Mouse (Mus musculus): ENCODE results near the gene Hsd3b6. TPM values are rescaled to one million over a fixed set of nuclear protein-coding genes. Genes with fewer than 3 reads are reported as not detected.

Hsd3b6 gene
- polyA plus RNA-seq (2014; fragmentation: Illumina TruSeq; extraction: RNeasy Lipid Tissue Mini Kit (QIAGEN cat#74804)) = 0.91 TPM

GRCm38 (mm10) chr3:98814101-98814670, at the start of gene Hsd3b6:
TSS of gene Hsd3b6 (minus strand) at chr3:98814443.

DNA sequence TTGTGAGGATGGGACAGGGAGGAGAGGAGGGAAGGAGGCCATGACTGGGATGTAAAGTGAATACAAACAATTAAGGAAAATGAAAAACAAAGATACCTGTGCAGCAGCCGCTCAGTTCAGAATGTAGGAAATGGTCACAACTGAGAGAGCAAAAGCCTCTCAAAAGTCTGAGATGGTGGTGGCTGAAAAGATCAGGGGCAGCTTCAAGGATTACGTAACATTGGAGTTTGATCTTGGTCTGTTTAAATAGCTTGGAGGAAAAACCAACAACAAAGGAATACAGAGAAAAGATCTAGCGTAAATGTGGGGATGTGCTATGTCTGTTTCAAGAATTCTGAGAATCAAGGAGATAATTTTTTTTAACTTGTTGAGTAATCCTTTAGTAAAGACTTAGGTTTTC, 45.3 kb upstream of the Hsd3b6 start, which contains the start of gene Hsd3b1:
Gene Hsd3b1, minus strand, starts transcription at position 219 of the 400 bp plus-strand sequence.

Other genes with a start within 250 kb of the Hsd3b6 start
- gene Gm10681, start 225.6 kb downstream of the Hsd3b6 start, polyA plus RNA-seq (2014; fragmentation: Illumina TruSeq; extraction: RNeasy Lipid Tissue Mini Kit (QIAGEN cat#74804)) = not detected
- not detected for gene Hsd3b5, start 184.2 kb downstream of the Hsd3b6 start, polyA plus RNA-seq (2014; fragmentation: Illumina TruSeq; extraction: RNeasy Lipid Tissue Mini Kit (QIAGEN cat#74804))
- gene Hsd3b2, start 89.9 kb downstream of the Hsd3b6 start, polyA plus RNA-seq (2014; fragmentation: Illumina TruSeq; extraction: RNeasy Lipid Tissue Mini Kit (QIAGEN cat#74804)) = not detected
- not detected for gene Hsd3b3, start 51.3 kb downstream of the Hsd3b6 start, polyA plus RNA-seq (2014; fragmentation: Illumina TruSeq; extraction: RNeasy Lipid Tissue Mini Kit (QIAGEN cat#74804))
- 4,270 TPM for gene Hsd3b1, start 45.4 kb upstream of the Hsd3b6 start, polyA plus RNA-seq (2014; fragmentation: Illumina TruSeq; extraction: RNeasy Lipid Tissue Mini Kit (QIAGEN cat#74804))
- 203 TPM for gene Hao2, start 78.8 kb upstream of the Hsd3b6 start, polyA plus RNA-seq (2014; fragmentation: Illumina TruSeq; extraction: RNeasy Lipid Tissue Mini Kit (QIAGEN cat#74804))

All from ovary, adult 10 weeks (tissue).